Mouse (Mus musculus) limb, embryonic 11.5 days (tissue): ENCODE results near the gene Anks3. TPM values are rescaled to one million over a fixed set of nuclear protein-coding genes. Genes with fewer than 3 reads are reported as not detected.

Experiments
- ATAC-seq: fragments of 200-750 bp; cut with Nextera tagmentation; 2 replicates; pipeline ENCODE4 v1.8.0; 2017; ENCODE audit warnings: low read depth; ENCODE audit not compliant: insufficient number of reproducible peaks, low FRiP score, low TSS enrichment
- DNase-seq: peaks from one replicate; pipeline ENCODE4 v3.0.0-alpha.2; 2015; ENCODE audit warnings: low spot score
- H3K27ac ChIP-seq: fragments of 300-500 bp; sonication (generic); replicated peaks from 2 replicates; pipeline ENCODE4 v1.5.1; 2014; ENCODE audit warnings: low read depth, mild to moderate bottlenecking, low read length
- H3K27me3 ChIP-seq: fragments of 300-500 bp; sonication (generic); 2 replicates; pipeline ENCODE4 v1.6.1; 2014; ENCODE audit warnings: mild to moderate bottlenecking, low read length, mixed read lengths; ENCODE audit not compliant: control insufficient read depth, insufficient read depth
- H3K36me3 ChIP-seq: fragments of 300-500 bp; sonication (generic); 2 replicates; pipeline ENCODE4 v1.6.1; 2014; ENCODE audit warnings: mild to moderate bottlenecking, low read length, moderate library complexity, mixed read lengths; ENCODE audit not compliant: control insufficient read depth, insufficient read depth
- H3K4me1 ChIP-seq: fragments of 300-500 bp; sonication (generic); 2 replicates; pipeline ENCODE4 v1.6.1; 2014; ENCODE audit warnings: low read length, mixed read lengths; ENCODE audit not compliant: control insufficient read depth, insufficient read depth
- H3K4me2 ChIP-seq: fragments of 300-500 bp; sonication (generic); 2 replicates; pipeline ENCODE4 v1.6.1; 2014; ENCODE audit warnings: low read depth, mild to moderate bottlenecking, moderate library complexity; ENCODE audit not compliant: severe bottlenecking
- H3K4me3 ChIP-seq: fragments of 300-500 bp; sonication (generic); 2 replicates; pipeline ENCODE4 v1.5.1; 2014; ENCODE audit warnings: low read depth, low read length
- H3K9ac ChIP-seq: fragments of 300-500 bp; sonication (generic); 2 replicates; pipeline ENCODE4 v1.6.1; 2014; ENCODE audit warnings: mild to moderate bottlenecking, low read length
- H3K9me3 ChIP-seq: fragments of 300-500 bp; sonication (generic); 2 replicates; pipeline ENCODE4 v1.6.1; 2016; ENCODE audit warnings: low read length; ENCODE audit not compliant: control insufficient read depth
- WGBS: fragments of 180-500 bp; shearing (Covaris S2); extraction: QIAGEN DNeasy Blood & Tissue Kit; methylation state at CpG from one replicate; pipeline ENCODE4 v1.1.7; 2014; 5-methylcytosine and 5-hydroxymethylcytosine counted together
- polyA plus RNA-seq: library from polyadenylated mRNA; unstranded; fragments of >200 nt; fragmentation: Nextera tagmentation; extraction: Ambion mirVana; gene quantifications from 2 replicates; pipeline ENCODE4 v1.2.1, GENCODE M21; 2014

The Anks3 gene
- polyA plus RNA-seq, 1 experiment from 2014 or later: 41.0 TPM

DNA sequence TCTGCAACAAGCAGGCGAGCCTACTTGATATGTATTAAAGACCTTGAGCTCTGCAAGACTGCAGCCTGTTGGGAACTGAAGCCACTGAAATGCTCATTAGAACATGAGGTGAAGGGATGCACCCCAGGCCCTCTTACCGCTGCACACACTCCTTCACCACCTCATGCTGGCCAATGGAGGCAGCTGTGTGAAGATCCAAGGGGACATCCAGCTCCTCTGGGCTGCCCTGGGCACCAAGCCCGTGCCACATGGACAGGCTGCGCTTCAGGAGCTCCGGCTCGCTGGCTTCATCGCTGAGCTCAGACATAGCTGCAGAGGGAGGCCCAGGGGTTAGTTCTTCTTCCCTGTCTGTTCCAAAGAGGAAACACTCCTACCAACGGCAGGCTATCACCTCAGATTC, 3.7 kb downstream of the Anks3 start:
- H3K4me3 ChIP-seq: no peak overlapping the region
- 86% methylated on average over 8 of the region's 8 CpGs for WGBS
- no peak for ATAC-seq
- H3K9ac ChIP-seq: no peak overlapping the region
- peaks cover 12% of the 10 kb centered on the region for H3K36me3 ChIP-seq
- H3K27ac ChIP-seq: no peak overlapping the region
- H3K4me1 ChIP-seq: no peaks in the 10 kb centered on the region
- H3K27me3 ChIP-seq: no peaks in the 10 kb centered on the region
- no peak overlapping the region for H3K4me2 ChIP-seq
- DNase-seq: no peak
- no peaks in the 10 kb centered on the region for H3K9me3 ChIP-seq

DNA sequence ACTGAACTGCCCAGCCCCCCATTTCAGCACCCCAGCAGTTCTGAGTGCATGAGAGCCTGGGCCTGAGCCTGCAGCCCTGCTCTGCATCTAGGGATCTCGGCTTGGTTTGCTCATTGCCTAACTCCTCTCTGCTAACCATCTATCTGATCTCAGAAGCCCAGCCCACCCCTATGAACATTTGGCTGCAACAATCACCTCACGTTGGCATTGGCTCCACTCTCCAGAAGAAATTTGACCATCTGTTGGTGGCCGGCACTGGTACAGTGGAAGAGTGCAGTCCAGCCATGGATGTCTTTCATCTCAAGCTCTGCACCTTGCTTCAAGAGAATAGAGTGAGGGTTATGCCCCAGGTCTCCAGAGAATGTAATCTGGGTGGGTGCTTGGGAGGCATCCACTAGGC, 6.6 kb downstream of the Anks3 start:
- H3K36me3 ChIP-seq: peaks cover 21% of the 10 kb centered on the region
- ATAC-seq: no peak
- 94% methylated on average over 3 of the region's 3 CpGs for WGBS

GRCm38 (mm10) chr16:4956609-4957008, 7.4 kb downstream of the Anks3 start:
- DNase-seq (no peak), ATAC-seq (no peak)
- Histone ChIP-seq H3K9me3 (no peaks in the 10 kb centered on the region), H3K4me3 (no peak overlapping the region), H3K36me3 (peaks cover 21% of the 10 kb centered on the region), H3K4me1 (no peaks in the 10 kb centered on the region), H3K27me3 (no peaks in the 10 kb centered on the region), H3K4me2 (no peak overlapping the region), H3K27ac (no peak overlapping the region), H3K9ac (no peak overlapping the region)
- WGBS: 93% methylated on average over 3 of the region's 3 CpGs

More for the DNA sequence above, 6.6 kb downstream of the Anks3 start:
- H3K4me3 ChIP-seq: no peak overlapping the region
- no peak overlapping the region for H3K9ac ChIP-seq
- H3K9me3 ChIP-seq: no peaks in the 10 kb centered on the region
- no peak overlapping the region for H3K27ac ChIP-seq
- no peaks in the 10 kb centered on the region for H3K4me1 ChIP-seq
- H3K27me3 ChIP-seq: no peaks in the 10 kb centered on the region
- no peak overlapping the region for H3K4me2 ChIP-seq
- DNase-seq: no peak

DNA sequence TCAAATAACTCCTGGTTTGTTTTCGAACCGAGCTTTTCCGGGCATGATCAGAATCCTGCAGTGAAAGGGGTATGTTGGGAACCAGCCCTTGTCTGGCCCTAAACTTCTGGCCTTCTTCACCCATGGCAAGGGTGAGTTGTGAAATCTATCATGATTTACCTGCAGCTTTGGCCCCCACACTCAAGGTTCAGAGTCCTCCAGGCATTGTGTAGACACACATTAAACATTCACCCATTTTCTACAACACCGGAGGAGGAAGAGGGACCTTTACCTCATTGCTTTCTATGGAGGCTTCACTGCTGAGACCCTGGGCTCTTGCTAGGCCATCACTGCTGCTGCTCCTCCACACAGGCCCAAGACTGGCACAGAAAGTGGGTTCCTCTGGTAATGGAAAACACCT, 16.6 kb downstream of the Anks3 start:
- no peak overlapping the region for H3K27ac ChIP-seq
- DNase-seq (no peak), ATAC-seq (no peak)
- no peaks in the 10 kb centered on the region for H3K9me3 ChIP-seq
- H3K27me3 ChIP-seq: no peaks in the 10 kb centered on the region
- peaks cover 14% of the 10 kb centered on the region for H3K36me3 ChIP-seq
- no peaks in the 10 kb centered on the region for H3K4me1 ChIP-seq
- H3K4me2 ChIP-seq: no peak overlapping the region
- no peak overlapping the region for H3K4me3 ChIP-seq
- H3K9ac ChIP-seq: no peak overlapping the region
- 94% methylated on average over 4 of the region's 4 CpGs for WGBS

DNA sequence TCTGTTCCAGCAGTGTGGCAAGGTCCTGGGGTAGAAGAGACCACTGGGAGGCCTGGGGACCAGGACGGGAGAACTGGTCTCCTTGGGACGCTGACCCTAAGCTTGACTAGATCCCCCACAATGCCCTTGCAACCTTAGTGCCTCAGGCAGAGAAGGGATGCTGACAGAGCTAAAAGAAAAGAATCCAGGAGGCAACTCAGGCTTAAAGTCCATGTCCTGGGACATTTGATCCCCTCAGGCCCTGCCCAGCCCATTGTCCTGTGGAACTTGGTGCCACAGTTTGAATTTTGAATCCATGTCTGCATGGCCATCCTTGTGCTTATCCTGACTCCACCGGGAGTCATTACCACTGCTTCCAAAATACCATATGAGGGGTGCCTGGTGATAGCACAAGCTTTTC, 17.9 kb downstream of the Anks3 start:
- peaks cover 23% of the 10 kb centered on the region for H3K36me3 ChIP-seq
- H3K9me3 ChIP-seq: no peaks in the 10 kb centered on the region
- WGBS: 89% methylated on average over 3 of the region's 3 CpGs
- H3K4me3 ChIP-seq: no peak overlapping the region
- DNase-seq (no peak), ATAC-seq (no peak)
- H3K9ac ChIP-seq: no peak overlapping the region
- no peaks in the 10 kb centered on the region for H3K27me3 ChIP-seq
- H3K27ac ChIP-seq: no peak overlapping the region
- no peaks in the 10 kb centered on the region for H3K4me1 ChIP-seq
- H3K4me2 ChIP-seq: no peak overlapping the region

DNA sequence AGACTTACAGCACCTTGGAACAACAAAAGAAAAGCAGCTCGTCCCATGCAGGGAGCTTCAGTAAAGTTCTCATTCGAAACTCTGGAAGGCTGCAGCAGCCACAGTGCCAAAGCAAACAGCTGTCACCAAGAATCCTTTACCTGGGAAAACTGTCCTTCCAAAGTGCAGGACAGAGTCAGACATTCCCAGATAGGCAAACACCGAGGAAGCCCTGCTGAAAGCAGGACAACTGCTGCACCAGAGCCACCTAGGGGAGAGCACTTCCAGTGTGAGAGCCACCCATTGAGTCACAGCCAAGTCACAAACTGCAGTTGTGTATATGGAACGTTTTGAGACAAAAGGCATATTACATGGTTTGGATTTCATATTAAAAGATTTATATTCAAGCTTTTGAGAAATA, 18.6 kb downstream of the Anks3 start:
- Histone ChIP-seq H3K27ac (no peak overlapping the region), H3K27me3 (no peaks in the 10 kb centered on the region), H3K36me3 (peaks cover 26% of the 10 kb centered on the region), H3K9me3 (no peaks in the 10 kb centered on the region), H3K4me2 (no peak overlapping the region), H3K4me3 (no peak overlapping the region), H3K9ac (no peak overlapping the region), H3K4me1 (no peaks in the 10 kb centered on the region)
- 81% methylated on average over 4 of the region's 4 CpGs for WGBS
- no peak for DNase-seq
- no peak for ATAC-seq

GRCm38 (mm10) chr16:4943431-4943830, 20.6 kb downstream of the Anks3 start:
- peaks cover 23% of the 10 kb centered on the region for H3K36me3 ChIP-seq
- no peak overlapping the region for H3K4me2 ChIP-seq
- no peaks in the 10 kb centered on the region for H3K27me3 ChIP-seq
- WGBS: 94% methylated on average over 3 of the region's 3 CpGs
- no peak overlapping the region for H3K4me3 ChIP-seq
- ATAC-seq: no peak
- no peak overlapping the region for H3K9ac ChIP-seq
- no peaks in the 10 kb centered on the region for H3K9me3 ChIP-seq
- no peak overlapping the region for H3K27ac ChIP-seq
- 0 out of 2 replicates have a peak, but pooled peaks cover 5% of the 10 kb centered on the region for H3K4me1 ChIP-seq
- DNase-seq: no peak

- no peak overlapping the region for H3K9ac ChIP-seq
- 0 out of 2 replicates have a peak, but pooled peaks cover 5% of the 10 kb centered on the region for H3K4me1 ChIP-seq
- H3K4me3 ChIP-seq: no peak overlapping the region
- H3K36me3 ChIP-seq: peaks cover 23% of the 10 kb centered on the region
- H3K27me3 ChIP-seq: no peaks in the 10 kb centered on the region
- no peak overlapping the region for H3K27ac ChIP-seq
- no peaks in the 10 kb centered on the region for H3K9me3 ChIP-seq
- WGBS: 95% methylated on average over 8 of the region's 8 CpGs
- ATAC-seq (no peak), DNase-seq (no peak)
- H3K4me2 ChIP-seq: no peak overlapping the region
Measured at GRCm38 (mm10) chr16:4942868-4943267, 21.1 kb downstream of the Anks3 start.

GRCm38 (mm10) chr16:4941016-4941415, 23.0 kb downstream of the Anks3 start:
- H3K4me1 ChIP-seq: 0 out of 2 replicates have a peak, but pooled peaks cover 5% of the 10 kb centered on the region
- peaks cover 30% of the 10 kb centered on the region for H3K36me3 ChIP-seq
- H3K27ac ChIP-seq: no peak overlapping the region
- H3K9me3 ChIP-seq: no peaks in the 10 kb centered on the region
- H3K27me3 ChIP-seq: no peaks in the 10 kb centered on the region
- no peak for DNase-seq
- H3K4me3 ChIP-seq: no peak overlapping the region
- ATAC-seq: no peak
- H3K9ac ChIP-seq: no peak overlapping the region
- no peak overlapping the region for H3K4me2 ChIP-seq
